Mouse (Mus musculus) splenic B cell, adult 2 months (primary cell): ENCODE data around the gene Gm12184.
"Not testable (repeated sequence)": the region's sequence is repeated elsewhere in the genome, so short reads cannot be mapped to it uniquely, and the experiment has no call there.

ENCODE experiments used
- DNase-seq: peaks from one replicate; pipeline ENCODE4 v3.0.0-alpha.2; 2011; ENCODE audit warnings: low read depth, low spot score
- H3K27me3 ChIP-seq: 2 replicates; pipeline ENCODE4 v1.6.1; 2012; ENCODE audit warnings: mild to moderate bottlenecking, low read length, moderate library complexity, mixed read lengths; ENCODE audit not compliant: control insufficient read depth, poor library complexity, insufficient read depth, severe bottlenecking
- H3K36me3 ChIP-seq: 2 replicates; pipeline ENCODE4 v1.6.1; 2012; ENCODE audit warnings: mild to moderate bottlenecking, low read length, moderate library complexity, mixed read lengths; ENCODE audit not compliant: control insufficient read depth, poor library complexity, insufficient read depth, severe bottlenecking

Gm12184 gene

GRCm38 (mm10) chr11:48822768-48823512 lies 3.5 kb downstream of the Gm12184 start:
- Histone ChIP-seq H3K27me3 (no peaks in the 10 kb centered on the region), H3K36me3 (no peaks in the 10 kb centered on the region)
- no peak for DNase-seq

DNA sequence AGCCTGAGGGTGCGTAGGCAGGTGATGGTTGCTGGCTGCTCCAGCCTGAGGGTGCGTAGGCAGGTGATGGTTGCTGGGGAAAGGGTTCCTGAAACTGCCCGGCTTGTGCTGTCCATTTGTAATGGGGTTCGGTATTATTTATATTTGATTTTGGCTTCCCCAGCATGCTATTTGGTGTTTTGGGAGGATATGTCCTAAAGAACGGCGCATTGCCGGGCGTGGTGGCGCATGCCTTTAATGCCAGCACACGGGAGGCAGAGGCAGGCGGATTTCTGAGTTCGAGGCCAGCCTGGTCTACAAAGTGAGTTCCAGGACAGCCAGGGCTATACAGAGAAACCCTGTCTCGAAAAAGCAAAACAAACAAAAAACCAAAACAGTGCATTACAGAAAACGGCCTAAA lies 5.2 kb downstream of the Gm12184 start:
- DNase-seq, H3K27me3 ChIP-seq, H3K36me3 ChIP-seq: not testable (repeated sequence)

DNA sequence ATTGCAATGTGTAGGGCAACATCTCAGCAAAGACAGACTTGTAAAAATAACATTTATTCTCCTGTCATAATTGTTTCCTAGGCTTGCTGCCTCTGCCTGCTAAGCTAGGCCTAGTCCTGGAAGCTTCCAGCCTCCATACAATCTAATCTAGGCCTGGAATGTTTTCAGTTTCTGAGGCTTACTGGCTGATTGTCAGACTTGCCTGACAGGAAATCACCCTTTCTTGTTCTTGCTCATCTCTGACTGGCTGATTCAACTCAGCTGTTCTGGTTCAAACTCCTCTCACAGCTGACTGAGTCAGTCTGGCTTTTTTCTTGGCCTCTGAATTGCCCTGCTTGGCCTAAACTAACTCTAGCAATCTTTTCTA lies 6.2 kb downstream of the Gm12184 start:
- no peak for DNase-seq
- Histone ChIP-seq H3K36me3 (no peaks in the 10 kb centered on the region), H3K27me3 (no peaks in the 10 kb centered on the region)

- no peak for DNase-seq
- Histone ChIP-seq H3K27me3 (no peaks in the 10 kb centered on the region), H3K36me3 (no peaks in the 10 kb centered on the region; the same call in 1 of the 2 replicates)
Observed at GRCm38 (mm10) chr11:48819614-48820307, 6.7 kb downstream of the Gm12184 start.

DNA sequence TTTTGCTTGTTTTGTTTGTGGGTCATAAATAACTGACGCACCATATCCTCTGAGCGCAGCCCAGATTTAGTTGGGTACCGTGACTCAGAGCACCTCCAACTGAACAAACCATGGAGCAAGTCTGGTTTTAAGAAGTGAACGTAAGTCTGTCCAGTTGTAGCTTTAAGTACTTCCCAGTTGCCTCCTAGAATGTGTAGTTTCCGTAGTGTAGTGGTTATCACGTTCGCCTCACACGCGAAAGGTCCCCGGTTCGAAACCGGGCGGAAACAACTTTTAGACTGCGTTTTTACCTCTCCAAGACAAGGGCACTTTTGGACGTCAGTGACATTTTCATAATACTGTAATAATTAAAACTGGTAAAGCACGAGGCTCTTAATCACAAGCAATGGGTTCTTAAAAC lies 8.1 kb downstream of the Gm12184 start:
- Histone ChIP-seq H3K36me3 (no peaks in the 10 kb centered on the region; the same call in 1 of the 2 replicates), H3K27me3 (no peaks in the 10 kb centered on the region)
- DNase-seq = peak; percentile 98

DNA sequence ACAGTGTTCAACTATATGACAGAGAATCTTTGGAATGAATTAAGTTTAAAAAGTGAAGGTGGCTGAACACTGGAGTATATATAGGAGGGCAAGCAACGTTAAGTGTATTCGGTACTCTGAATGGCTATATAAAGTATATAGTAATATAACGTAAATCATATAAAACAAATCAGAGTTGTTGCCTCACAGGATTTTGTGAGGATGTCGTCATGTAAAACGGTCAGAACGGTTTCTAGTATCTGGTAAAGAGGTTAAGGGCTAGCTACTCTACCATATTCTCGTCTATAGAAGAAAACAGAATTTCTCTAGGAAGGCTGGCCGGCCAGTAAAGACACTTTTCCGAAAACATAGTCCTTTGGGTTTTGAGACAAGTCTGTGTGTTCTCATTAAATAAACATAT lies 8.7 kb downstream of the Gm12184 start:
- peak; percentile 33 for DNase-seq
- H3K36me3 ChIP-seq = peaks cover 1% of the 10 kb centered on the region; the same call in 1 of the 2 replicates

GRCm38 (mm10) chr11:48816800-48817665 lies 9.4 kb downstream of the Gm12184 start, which contains the start of gene Trim41:
TSS of gene Trim41 (minus strand) at chr11:48817353.
- H3K27me3 ChIP-seq = no peaks in the 10 kb centered on the region
- peak; percentile 99 for DNase-seq
- peaks cover 1% of the 10 kb centered on the region; the same call in 1 of the 2 replicates for H3K36me3 ChIP-seq

More for the DNA sequence above, 8.7 kb downstream of the Gm12184 start:
- no peaks in the 10 kb centered on the region for H3K27me3 ChIP-seq

DNA sequence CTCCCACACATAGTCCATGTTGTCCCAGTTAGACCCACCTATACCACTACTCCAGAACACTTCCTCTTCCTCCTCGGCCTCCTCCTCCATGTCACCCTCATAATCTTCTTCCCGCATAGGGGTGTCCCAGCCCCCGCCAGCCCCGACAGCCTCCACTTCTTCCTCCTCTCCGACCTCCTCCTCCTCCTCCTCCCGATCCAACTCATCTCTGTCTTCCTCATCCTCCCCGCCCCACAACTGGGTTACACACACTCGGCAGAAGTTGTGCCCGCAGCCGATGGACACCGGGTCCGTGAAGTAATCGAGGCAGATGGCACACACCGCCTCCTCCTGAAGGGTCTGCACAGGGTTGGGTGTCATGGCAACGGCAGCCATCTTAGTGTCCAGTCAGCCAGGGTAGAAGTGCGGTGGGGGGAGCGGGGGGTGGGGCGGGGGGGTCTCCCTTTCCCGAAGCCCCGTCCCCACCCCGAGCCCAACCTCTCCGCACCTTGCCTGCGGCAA lies 10.1 kb downstream of the Gm12184 start:
- peak; percentile 54 for DNase-seq

DNA sequence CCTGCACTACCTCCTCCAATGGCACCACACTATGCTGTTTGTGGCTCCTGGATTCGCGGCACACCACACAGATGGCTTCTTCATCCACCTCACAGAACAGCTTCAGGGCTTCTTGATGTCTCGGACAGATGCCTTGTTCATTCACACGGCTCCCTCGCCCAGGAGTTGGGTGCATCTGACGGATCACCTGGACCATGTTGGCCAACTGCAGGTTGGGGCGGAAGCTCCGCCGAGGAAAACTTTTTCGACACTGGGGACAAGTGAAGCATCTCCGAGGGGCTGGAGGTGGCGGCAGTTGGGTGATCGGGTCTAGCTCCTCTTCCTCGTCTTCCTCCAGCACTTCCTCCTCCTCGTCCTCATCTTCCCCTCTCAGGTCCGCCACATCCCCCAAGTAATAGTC lies 10.6 kb downstream of the Gm12184 start:
- no peaks in the 10 kb centered on the region for H3K27me3 ChIP-seq
- no peak for DNase-seq

More for the DNA sequence above, 10.1 kb downstream of the Gm12184 start:
- Histone ChIP-seq H3K27me3 (no peaks in the 10 kb centered on the region), H3K36me3 (peaks cover 1% of the 10 kb centered on the region; the same call in 1 of the 2 replicates)

GRCm38 (mm10) chr11:48813782-48814181 lies 12.7 kb downstream of the Gm12184 start:
- peaks cover 1% of the 10 kb centered on the region; the same call in 1 of the 2 replicates for H3K36me3 ChIP-seq
- no peaks in the 10 kb centered on the region for H3K27me3 ChIP-seq
- no peak for DNase-seq

More for the DNA sequence above, 10.6 kb downstream of the Gm12184 start:
- H3K36me3 ChIP-seq = peaks cover 1% of the 10 kb centered on the region; the same call in 1 of the 2 replicates

DNA sequence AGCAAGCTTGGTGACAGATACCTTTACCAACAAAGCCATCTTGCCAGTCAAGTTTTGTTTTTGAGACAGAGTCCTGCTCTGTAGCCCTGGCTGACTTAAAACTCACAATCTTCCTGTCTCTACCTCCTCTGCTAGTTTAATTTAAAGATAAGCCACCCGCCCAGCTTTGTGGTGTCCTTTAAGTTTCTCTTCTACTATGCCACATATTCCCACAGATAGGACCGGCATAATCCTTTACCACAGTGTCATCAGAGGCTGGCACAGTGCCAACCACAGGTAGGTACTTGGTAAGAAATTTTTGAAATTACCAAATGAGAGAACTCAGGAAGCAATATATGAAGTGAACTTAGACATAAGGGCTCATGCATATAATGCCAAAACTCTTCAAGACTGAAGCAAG lies 16.3 kb downstream of the Gm12184 start:
- Histone ChIP-seq H3K27me3 (no peaks in the 10 kb centered on the region), H3K36me3 (peaks cover 17% of the 10 kb centered on the region)
- no peak for DNase-seq

- Histone ChIP-seq H3K27me3 (no peaks in the 10 kb centered on the region), H3K36me3 (peaks cover 21% of the 10 kb centered on the region)
- DNase-seq = no peak
Observed at GRCm38 (mm10) chr11:48809434-48809830, 17.0 kb downstream of the Gm12184 start.

GRCm38 (mm10) chr11:48808737-48809433 lies 17.6 kb downstream of the Gm12184 start:
- Histone ChIP-seq H3K36me3 (peaks cover 26% of the 10 kb centered on the region), H3K27me3 (no peaks in the 10 kb centered on the region)
- DNase-seq = no peak

- Histone ChIP-seq H3K36me3 (peaks cover 29% of the 10 kb centered on the region), H3K27me3 (no peaks in the 10 kb centered on the region)
Observed at GRCm38 (mm10) chr11:48808304-48808646, 18.2 kb downstream of the Gm12184 start.

More at GRCm38 (mm10) chr11:48808304-48808646, 18.2 kb downstream of the Gm12184 start:
- no peak for DNase-seq
